Mouse (Mus musculus) kidney, adult 18-20 months (tissue): ENCODE data around the gene Cul5.
A peak's percentile ranks its signal among the peaks of the same experiment; 100 is the strongest.

Experiments
- DNase-seq: peaks from one replicate; pipeline ENCODE4 v3.0.0; 2021

Cul5 gene

GRCm38 (mm10) chr9:53669680-53670219 is at the start of gene Cul5:
TSS of gene Cul5 (minus strand) at chr9:53670014.
- peak; percentile 44 for DNase-seq

DNA sequence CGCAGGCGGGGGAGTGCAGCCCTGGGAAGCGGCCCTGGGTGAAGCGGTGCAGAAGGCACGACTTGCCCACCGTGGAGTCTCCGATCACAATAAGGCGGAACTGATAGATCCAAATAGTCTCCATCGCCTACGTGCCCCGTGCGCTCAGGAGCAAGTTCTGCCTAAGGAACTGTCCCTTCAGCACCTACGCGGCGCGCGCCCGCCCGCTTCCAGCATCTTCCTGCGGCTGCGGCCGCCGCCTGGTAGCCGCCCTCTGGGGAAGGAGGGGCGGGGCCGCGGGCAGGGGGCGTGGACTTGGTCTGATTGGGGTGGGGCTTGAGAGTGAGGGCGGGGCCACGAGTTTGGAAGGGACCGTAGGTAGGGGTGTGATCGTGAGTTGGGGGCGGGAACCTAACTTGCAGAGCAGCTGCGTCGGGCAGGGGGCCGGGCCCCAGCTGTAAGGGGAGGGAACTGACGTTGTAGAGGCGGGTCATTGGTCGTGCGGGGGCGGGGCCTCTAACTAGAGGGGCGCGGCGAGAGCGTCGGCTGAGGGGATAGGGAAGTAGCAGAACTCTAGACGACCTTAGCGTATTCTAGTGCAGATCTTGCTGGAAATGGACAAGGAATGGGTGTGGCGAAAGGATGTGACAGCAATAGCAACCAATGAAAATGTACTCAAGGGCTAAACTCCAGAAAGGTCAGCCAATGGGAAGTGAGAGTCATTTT is 36.3 kb upstream of the Cul5 start, which contains the start of gene Rab39:
Rab39 (minus strand) TSS at position 241 of the 705 bp plus-strand sequence.
- DNase-seq: peak; percentile 56

GRCm38 (mm10) chr9:53705491-53705991 is 35.7 kb upstream of the Cul5 start:
- DNase-seq: no peak

DNA sequence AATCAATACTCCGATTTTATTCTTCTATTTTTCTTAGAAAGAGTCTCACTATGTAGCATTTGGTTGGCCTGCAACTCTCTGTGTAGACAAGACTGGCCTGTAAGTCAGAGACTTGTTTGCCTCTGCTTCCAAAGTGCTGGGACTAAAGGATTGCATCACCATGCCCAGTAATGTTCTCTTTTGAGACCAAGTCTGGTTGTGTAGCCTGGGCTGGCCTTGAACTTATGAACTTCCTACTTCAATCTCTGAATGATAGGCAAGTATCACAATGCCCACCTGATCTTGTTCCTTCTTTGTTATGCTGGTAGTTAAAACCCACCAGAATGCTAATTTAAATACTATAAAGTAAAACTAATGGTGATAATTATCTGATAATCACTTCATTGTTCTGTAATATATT is 33.2 kb upstream of the Cul5 start:
- no peak for DNase-seq

DNA sequence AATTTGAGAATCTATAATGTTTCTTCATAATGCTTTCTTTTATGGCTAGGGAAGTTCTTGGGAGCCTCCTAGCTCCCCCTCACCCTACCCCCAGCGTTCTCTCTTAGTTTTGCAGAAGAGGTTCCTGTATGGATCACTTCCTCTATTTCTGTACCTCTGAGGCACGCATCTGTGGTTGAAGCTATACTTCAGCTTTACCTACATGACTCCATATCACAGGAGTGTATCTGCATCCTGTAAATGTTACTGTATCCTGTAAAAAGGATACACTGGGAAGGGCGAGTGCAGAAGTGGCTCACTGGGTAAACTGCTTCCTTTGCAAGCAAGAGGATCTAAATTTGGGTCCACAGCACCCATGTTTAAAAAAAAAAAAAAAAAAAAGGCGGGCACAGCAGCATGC is 30.7 kb upstream of the Cul5 start:
- DNase-seq: no peak

- DNase-seq: no peak
Observed at GRCm38 (mm10) chr9:53695846-53696245, 26.0 kb upstream of the Cul5 start.

GRCm38 (mm10) chr9:53693718-53694117 is 23.9 kb upstream of the Cul5 start:
- no peak for DNase-seq

DNA sequence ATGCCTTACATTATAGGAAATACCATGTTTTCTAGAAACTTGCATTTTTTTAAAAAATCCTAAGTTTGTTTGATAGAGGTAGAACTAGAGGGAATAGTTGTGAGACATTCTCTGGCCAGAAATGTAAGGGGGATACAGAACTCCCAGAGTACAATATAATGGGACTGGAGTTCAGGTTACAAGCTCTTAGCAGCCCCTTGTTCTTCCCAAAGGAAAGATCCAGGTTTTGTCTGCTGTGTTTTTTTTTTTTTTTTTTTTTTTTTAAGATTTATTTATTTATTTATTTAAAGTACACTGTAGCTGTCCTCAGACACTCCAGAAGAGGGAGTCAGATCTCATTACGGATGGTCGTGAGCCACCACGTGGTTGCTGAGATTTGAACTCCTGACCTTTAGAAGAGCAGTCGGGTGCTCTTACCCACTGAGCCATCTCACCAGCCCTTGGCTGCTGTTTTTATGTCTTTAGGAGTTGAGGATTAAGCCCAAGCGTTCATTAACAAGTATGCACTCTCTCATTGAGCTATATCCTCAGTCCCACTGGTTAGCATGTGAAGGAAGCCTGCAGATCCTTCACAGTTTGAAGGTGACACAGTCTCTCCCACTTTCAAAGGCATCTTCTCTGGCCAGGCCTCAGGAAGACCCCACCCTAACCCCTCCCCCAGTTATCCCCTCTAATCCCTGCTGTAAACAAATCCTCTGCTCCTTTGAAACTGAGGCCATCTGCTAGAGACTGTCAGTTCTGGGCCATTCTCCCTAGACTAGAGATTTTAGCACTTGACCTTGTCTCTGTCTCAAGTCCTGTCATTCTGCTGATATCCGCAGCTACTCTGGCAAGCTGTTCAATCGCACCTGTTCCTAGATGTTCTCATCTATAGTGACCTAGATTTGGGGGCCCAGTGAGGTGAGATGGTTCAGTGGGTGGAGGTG is 22.2 kb upstream of the Cul5 start:
- no peak for DNase-seq

GRCm38 (mm10) chr9:53680851-53681250 is 11.0 kb upstream of the Cul5 start:
- DNase-seq: no peak

DNA sequence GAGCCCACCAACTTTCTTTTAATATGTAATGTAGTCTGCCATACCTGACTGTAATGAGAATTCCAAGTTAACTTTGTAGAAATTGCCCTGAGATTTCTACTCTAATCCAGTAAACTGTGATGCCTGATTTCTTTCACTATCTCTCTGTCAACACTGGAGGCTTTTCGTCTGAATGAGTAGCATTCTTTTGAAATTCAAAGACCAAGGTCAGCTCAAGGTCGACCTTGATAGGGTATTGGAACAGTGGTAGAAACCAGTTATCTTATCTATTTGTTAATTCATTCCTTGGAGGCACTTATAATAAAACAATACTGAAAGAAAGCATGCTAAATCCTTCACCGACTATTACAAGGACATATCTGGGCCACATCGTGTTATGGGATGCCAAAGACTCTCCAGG is 7.1 kb upstream of the Cul5 start:
- DNase-seq: no peak

- peak; percentile 84 for DNase-seq
Observed at GRCm38 (mm10) chr9:53673571-53673970, 3.8 kb upstream of the Cul5 start.

DNA sequence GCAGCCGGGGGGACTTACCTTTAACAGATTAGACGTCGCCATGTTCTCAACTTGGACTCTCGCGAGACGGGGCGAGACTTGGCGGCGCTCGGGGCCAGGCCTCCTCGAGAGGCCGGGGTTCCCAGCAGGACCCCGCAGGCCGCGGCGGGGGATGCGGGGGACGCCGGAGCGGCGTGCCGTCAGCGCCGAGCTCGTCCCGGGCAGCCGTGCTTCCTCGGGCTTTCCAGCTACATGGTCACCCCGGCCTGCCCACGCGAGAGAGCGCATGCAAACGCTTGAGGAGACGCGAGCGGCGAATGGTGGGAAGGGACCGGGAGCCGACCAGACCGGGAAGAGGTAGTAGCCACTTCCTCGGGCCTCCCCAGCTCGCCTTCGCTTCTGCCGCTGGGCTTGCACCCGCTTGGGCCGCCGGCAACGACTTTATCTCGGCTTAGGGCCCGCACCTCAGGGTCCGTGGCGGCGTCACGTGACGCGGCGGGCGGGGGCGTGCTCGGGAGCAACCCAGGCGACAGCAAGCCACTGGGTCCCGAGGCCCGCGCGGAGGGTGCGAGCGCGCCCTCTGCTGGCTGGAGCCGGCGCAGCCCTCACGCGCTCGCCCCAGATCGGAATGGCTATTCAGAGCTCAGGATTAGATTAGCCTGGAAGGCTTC is 2.7 kb downstream of the Cul5 start:
- peak; percentile 96 for DNase-seq

DNA sequence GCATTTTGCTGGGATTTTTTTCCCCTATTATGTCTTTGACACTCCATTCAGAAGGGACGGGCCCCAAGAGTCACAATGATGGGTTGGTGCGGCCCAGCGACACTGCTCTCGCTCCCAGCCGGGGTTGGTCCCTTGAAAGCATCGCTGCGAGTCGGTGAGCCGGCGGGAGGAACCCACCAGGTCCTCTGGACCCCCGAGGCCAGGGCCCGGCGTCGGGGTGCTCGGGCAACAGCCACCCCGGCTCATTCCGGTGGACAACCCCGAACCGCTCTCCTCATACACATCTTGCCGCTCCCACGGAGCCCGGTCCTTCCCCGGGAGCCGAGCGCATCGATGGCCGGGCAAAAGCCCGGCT is 3.2 kb downstream of the Cul5 start:
- DNase-seq: no peak

GRCm38 (mm10) chr9:53665428-53665827 is 4.4 kb downstream of the Cul5 start:
- DNase-seq: no peak

DNA sequence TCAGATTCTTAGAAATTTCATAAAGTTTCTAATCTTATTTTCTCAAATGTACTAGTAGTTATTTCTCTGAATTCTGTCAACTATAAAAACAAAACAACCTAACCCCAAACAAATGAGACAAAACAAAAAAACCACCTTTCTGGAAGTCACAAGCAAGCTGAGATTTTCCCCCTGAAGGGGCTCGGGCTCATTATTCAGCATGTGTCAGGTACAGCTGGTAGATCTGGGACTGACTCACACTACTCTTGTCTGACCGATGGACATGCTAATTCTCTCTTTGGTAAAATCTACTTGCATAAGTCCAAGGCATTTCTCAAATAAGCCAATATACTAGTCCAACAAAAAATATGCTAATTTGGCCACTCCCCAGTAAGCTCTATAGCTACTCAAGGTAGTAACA is 5.0 kb downstream of the Cul5 start:
- no peak for DNase-seq

- no peak for DNase-seq
Observed at GRCm38 (mm10) chr9:53634796-53635195, 35.0 kb downstream of the Cul5 start.

DNA sequence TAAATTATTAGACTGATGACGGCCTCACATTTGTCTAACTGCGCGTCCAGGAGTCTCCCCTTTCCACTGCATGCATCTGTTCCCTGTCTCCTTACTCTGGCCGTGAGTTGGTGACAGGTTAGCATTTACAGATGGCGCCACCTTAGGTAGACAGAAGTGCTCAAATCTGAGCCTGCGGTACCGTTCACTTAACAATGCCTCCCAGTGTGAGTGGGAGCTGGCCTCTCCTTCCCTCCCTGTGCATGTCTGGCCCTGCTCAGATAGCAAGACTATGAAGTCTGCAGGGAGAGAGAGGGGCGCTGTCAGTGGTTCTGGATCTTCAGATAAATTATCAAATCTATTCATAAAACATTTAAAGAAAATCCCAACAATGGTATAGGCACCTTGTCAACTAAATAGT is 54.6 kb downstream of the Cul5 start:
- no peak for DNase-seq

- DNase-seq: no peak
Observed at GRCm38 (mm10) chr9:53614286-53614685, 55.5 kb downstream of the Cul5 start.

DNA sequence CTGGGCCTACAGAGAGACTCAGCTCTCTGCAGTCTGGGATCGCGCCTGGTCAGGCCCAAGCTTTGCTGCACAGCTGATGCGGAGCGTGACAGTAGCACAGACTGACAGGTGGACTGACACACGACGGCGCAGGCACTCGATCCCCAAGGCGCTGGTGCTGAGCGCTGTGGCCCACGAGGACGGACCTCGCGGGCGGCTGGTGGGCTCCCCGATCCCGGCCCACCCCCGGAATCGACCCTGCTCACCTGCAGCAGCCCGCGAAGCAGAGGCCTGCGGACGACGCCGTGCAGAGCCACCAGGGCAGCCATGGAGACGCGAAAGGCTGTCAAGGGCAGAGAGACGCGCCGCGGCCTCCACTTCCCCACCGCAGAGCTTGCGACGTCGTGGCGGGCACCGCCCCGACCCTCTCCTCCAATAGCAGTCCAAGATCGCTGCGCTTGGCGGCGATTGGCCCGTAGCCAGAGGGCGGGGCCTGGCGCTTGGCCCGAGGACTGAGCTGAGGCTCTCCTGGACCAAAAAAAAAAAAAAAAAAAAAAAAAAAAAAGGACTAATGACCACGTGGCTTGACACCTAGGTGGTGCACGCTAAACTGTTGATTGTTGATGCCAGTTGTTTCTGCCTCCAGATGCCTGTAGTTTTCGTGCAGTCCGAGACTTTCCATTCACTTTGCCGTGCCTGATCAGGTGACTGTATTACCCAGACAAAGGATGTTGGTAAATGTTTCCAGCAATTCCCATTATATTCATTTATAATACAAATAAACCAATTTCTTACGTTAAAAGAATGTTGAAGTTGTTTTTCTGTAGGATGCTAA is 59.6 kb downstream of the Cul5 start, which contains the start of gene Acat1:
Acat1 (minus strand) TSS at position 415 of the 814 bp plus-strand sequence.
- peak; percentile 97 for DNase-seq

GRCm38 (mm10) chr9:53609306-53609967 is 60.4 kb downstream of the Cul5 start:
- DNase-seq: peak; percentile 35

DNA sequence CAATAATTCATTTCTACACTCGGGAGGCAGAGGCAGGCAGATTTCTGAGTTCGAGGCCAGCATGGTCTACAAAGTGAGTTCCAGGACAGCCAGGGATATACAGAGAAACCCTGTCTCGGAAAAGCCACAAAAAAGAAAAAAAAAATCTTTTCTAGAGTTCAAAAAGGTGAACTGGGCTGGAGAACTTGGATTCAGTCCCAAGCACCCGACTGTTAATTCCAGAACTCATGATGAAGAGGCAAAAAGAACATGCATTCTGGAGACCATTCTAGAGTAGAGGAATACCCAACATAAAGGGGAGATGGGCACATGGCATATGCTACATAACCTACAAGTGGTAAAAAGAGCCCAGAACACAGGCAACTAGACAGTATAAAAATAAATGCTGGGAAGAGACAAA is 62.0 kb downstream of the Cul5 start:
- DNase-seq: peak; percentile 2

DNA sequence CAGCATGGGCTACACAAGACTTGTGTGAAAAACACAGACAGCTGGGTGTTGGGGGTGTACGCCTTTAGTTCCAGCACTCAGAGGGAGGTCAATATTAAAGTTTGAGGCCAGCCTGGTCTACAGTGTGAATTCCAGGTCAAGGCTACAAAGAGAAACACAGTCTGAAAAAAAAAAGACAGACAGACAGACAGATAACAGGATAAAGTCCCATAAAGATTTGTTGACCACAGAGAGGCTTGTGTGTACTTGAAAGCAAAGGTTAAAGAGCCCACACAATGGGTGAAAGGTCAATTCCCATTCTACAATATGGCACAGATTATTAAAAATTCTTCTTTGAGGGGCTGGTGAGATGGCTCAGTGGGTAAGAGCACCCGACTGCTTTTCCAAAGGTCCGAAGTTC is 62.6 kb downstream of the Cul5 start:
- no peak for DNase-seq
